Mouse (Mus musculus): ENCODE measurements around the gene B4galt3.
"Not testable (repeated sequence)": the region's sequence is repeated elsewhere in the genome, so short reads cannot be mapped to it uniquely, and the experiment has no call there.

The B4galt3 gene

DNA sequence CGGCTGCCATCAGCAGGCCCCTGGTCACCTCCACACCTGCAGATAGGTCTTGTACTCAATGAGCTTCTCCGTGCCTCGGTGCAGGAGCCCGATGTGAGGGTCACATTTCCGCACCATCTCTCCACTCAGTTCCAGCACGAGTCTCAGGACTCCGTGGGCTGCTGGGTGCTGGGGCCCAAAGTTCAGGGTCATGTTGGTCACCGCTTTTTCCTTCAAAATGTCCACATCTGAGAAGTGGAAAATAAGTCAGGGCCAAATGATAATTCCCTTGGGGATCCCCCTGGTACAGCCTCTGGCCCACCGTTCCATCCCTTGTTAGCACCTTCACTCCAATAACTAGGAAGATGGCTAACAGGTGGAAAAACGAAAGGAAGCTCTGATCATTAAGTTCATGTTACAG is 29.2 kb upstream of the B4galt3 start:
- no peak for DNase-seq

DNA sequence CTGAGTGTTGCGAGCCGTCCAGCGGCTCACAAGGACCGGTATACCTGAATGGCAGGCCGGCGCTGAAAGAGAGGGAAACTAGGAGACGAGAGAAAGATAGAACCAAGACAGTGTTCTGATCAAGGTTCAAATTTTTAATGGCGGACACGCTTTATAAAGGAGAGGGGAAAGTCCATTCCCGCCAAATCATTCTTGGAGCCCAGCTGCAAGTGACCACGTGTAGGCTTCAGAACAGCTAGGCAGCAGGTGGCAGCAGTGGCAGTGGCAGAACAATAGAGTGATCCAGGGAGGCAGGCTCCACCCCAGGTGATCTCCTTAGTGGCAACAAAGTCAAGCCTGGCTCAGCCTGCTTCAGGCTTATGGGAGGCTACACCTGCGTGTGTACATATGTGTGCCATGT is 28.2 kb upstream of the B4galt3 start:
- DNase-seq: not testable (repeated sequence)

DNA sequence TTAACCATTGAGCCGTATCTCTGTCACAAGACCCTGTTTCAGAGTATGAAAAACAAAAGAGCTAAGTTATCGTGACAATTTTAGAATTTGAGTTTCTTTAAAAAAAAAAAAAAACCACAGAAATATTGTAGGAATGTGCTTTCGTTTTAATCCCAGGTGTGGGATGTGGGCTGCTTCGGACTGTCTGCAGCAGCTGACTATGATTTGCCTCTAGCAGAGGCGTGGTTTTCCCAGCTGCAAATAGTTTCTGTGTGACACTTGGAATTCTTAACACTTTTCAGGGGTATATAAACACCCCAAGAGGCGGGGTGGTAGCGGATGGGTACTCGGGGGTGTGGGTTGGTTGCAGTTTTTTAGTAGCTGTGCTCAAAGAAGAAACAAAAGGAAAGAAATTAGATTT is 24.8 kb upstream of the B4galt3 start:
- no peak for DNase-seq

DNA sequence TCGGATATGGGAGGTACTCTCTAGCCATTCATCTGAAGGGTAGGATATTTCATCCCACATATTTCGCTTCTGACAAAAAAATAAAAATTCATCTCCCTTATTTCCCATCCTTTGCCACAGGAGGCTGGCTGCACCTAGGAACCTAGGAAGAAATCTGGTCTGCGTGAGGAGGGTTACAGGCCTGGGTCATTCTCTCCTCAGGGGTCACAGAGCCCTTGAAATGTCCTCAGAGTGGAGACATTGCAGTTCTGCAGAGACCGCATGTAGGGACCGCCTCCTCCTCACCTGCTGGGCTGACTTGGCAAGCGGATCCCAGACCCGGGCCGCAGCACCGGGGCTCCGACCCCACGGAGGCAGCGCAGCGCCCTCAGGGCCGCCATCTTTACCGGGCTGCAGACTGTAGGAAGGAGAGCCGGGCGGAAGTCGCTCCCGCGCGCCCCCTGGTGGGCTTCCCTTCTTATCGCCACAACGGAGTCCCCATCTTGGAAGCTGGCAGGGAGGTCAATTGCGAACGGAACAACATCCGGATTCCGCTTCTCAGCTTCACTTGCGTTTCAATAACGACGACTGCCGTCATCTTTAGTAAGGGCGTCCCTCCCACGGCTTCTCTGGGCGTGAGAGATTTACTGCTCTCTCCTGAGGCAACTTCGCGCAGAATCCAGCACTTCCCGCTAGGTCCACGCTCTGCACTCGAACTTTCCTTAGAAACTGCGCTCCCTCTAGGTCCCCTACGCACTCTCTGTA is 23.2 kb upstream of the B4galt3 start:
- peak; percentile 92 to 96 for DNase-seq

DNA sequence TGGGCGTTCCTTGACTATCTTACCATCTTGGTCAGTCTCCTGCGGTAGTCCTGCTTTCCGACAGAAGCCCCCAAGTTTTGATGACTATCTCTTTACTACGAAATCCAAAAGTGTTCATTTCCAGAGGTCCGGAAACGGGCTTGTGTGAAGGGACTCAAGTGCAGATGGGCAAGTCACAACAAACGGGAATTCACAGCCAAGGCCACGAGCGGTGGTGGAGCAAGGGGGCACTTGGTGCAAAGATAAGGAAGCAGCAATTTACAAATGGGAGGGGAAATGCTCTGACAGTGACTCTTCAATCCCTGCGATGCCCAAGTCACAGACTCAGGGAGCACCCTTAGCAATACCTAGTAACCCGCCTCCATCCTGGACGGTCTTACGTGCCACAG is 22.7 kb upstream of the B4galt3 start:
- no peak for DNase-seq

DNA sequence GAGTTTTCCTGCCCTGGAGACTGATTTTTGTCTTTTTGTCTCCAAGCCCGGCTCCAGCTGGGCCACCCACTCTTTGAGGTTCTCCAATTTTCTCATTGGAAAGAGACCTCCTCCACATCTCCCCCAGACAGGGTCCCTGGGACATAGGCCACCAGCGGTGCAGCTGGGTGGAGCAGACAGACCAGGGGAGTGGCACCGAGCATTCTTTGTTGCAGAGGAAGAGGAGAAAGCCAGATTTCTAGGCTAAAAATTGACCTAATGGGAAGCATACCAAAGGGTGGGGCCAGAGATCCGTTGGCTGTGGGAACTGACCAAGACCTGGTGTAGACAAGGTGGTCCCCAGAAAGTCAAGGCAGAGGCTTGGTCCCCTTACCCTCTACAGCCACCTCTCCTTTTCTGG is 22.2 kb upstream of the B4galt3 start:
- no peak for DNase-seq

DNA sequence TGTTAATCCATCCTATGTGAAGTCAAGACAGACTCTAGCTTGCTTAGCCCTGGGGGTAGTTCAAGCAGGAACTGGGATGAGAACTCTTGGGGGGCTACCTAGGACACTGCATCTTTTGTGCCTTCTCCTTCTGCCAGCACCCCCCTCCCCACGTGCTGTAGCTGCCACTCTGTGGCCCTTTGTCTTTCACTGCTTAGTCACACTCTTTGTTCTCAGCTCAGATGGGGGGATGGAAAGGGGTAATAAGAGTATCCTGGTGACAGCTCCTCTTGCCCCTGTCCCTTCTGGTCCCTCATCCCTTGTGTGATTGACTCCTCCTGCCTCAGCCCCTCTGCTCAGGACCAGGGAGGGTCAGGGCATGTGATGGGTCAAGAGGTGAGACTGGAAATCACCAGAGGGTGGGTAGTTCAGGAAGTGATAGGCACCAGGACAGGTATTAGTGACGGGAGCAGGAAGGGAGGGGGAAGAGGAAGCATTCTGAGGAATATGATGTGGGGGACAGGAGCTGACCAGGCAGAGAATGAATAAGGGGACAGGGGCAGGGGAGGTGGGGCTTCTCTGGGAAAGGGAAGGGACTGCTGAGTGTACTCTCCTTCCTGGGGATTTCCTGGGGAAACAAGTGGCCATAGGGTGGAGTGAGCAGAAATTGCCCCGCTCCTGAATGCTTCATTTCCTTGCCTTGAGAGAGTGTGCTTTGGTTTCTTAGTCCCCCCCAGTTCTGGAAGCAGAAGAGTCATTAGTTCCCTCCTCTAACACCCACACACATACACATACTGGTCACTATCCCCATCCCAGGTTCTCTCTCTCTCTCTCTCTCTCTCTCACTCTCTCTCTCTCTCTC is 21.5 kb upstream of the B4galt3 start:
- DNase-seq: no peak

DNA sequence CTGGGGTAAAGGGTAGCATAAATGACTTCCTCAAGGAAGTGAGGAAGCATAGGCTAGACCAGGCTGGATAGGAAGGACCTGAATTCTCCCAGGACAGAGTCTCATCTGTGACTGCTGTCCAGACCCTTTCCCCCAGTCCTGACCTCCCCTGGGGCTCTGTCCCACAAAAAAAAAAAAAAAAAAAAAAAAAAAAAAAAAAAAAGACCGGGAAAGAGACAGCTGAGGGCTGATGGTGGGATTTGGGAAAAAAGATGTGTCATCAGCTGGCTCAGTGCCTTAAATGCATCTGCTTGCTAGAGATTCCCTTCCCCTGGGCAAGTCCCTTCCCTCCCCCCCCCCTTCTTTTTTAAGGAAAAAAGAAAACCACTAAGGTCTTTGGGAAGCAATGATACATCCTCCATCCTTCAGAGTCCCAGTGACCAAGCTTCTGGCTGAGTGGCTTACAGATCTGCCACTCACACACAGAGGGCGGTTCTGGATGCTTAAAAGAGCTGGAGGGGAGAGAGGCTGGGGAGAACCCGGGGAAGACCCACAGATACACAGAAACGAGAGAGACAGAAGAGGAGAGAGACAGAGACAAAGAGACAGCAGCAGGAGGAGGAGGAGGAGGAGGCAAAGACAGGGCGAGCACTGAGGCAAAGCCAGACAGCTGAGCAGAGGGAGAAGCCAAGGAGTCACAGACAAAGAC is 20.1 kb upstream of the B4galt3 start, which contains the start of gene Adamts4:
Gene Adamts4, plus strand, starts transcription at position 509 of the 688 bp plus-strand sequence.
- no peak for DNase-seq

DNA sequence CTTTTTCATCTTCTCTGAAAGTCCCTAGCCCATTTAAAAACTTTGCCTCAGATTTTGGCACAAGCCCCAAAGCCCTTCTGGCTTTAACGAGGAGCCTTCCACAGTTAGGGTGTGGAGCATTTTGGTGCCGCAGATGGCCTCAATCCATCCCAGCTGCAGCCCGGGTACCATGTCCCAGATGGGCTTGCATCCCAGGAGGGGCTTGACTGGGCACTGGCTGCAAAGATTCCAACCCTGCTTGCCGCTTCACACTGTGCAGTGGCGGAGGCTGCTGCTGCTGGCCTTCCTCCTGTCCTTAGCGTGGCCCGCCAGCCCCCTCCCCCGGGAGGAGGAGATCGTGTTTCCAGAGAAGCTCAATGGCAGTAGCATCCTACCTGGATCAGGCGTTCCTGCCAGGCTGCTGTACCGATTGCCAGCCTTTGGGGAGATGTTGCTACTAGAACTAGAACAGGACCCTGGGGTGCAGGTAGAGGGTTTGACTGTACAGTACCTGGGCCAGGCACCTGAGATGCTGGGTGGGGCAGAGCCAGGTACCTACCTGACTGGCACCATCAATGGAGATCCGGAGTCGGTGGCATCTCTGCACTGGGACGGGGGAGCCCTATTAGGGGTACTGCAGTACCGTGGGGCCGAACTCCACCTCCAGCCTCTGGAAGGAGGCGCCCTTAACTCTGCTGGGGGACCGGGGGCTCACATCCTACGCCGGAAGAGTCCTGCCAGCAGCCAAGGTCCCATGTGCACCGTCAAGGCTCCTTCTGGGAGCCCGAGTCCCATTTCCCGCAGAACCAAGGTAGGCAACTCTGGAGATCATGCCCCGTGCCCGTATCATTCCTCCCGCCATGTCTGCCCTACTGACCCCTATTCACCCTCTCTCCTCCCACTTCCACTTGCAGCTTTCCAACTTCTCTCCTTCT is 19.2 kb upstream of the B4galt3 start, which contains the start of gene Ndufs2:
Gene Ndufs2, minus strand, starts transcription at position 709 of the 914 bp plus-strand sequence.
- no peak for DNase-seq

DNA sequence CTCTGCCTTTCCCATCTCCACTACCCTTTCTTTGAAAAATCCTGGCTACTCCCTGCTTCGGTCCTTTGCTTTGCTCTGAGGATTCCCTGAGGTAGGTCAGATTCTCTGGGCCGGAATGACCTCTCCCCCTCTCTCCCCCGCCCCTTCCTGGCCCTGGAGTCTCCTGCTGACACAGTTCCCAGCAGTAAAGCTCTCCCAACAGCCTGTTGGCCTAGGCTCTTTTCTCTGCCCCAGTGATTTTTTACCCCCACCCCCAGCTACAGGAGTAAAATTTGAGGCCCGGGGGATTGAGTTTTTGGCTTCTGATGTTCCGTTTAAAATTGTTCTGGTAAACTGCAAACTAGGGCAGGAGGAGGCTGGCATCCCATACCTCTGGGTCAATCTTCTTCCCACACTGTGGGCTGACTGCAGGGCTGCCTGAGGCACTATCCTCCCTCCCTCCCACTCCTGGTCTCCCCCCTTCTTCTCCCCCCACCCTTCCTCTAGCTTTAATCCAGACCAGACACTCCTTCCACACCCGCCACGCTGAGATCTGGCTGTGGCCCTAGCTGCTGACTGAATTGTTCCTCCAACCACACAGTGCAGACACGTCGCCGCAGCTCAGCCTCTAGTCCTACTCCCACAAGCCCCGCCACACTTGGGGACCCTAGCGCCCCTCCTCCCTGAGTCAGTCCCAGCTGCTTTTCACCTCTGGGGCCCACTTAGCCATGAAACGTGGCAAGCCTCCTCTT is 18.4 kb upstream of the B4galt3 start:
- no peak for DNase-seq

DNA sequence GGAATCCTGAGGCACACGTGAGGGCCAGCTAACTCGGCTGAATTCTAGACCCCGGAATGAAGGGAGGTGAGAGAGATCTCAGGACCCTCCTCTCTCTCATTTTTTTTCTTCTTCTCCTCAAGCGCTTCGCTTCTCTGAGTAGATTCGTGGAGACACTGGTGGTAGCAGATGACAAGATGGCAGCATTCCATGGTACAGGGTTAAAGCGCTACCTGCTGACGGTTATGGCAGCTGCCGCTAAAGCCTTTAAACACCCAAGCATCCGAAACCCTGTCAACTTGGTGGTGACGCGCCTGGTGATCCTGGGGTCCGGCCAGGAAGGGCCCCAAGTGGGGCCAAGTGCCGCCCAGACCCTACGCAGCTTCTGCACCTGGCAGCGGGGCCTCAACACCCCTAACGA is 17.7 kb upstream of the B4galt3 start:
- no peak for DNase-seq

DNA sequence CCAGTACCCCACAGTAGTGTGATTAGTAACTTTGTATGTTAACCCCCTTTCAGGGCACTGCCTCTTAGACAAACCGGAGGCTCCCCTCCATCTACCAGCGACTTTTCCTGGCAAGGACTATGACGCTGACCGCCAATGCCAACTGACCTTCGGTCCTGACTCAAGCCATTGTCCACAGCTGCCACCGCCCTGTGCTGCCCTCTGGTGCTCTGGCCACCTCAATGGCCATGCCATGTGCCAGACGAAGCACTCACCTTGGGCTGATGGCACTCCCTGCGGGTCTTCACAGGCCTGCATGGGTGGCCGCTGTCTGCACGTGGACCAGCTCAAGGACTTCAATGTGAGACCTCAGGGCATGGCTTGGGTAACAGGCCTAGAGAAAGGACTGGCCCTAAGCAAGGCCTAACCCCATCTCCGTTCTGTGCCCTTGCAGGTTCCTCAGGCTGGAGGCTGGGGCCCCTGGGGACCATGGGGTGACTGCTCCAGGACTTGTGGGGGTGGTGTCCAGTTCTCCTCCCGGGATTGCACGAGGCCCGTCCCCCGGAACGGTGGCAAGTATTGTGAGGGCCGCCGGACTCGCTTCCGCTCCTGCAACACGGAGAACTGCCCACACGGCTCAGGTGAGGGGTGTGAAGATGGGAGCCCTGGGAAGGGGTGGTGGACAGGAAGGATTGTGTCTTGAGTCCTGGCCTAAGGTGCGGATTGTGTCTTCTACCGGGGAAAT is 13.9 kb upstream of the B4galt3 start:
- no peak for DNase-seq

DNA sequence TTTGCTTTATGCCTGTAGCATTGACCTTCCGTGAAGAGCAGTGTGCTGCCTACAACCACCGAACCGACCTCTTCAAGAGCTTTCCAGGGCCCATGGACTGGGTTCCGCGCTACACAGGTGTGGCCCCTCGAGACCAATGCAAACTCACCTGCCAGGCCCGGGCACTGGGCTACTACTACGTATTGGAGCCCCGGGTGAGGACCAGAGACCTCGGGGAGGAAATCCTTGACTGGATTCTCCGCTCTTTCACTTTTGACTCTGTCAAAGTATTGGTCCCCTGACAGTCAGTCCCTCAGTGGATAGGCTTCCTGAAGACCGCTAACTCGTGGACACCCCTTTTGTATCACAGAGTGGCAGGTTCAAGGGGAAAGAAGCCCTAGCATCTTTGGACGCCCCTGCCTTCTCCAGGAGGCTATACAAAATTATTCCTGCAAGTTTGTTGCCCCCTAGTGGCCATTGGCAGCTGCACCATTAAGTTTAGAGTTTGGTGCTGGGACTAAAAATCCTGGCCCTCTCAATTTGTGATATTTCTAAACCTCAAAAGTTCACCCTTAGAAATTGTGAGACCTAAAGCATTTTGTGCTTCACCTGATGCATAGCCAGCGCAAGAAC is 13.1 kb upstream of the B4galt3 start:
- DNase-seq: peak in 1 of 2 experiments; percentile 56

DNA sequence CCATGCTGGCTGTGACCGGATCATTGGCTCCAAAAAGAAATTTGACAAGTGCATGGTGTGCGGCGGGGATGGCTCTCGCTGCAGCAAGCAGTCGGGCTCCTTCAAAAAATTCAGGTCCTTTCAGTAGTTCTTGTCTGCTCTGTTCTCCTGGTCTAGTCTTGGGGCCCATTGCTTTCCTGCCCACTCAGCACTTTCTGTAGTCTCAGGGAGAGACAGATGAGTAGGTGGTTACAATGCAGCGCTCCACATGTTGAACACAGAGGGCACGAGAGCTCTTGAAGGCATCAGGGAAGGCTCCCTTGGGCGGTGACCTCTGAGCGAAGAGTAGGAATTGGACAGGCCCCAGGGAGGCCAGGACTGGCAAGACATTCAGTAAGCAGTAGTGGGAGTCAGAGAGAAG is 12.3 kb upstream of the B4galt3 start:
- no peak for DNase-seq

DNA sequence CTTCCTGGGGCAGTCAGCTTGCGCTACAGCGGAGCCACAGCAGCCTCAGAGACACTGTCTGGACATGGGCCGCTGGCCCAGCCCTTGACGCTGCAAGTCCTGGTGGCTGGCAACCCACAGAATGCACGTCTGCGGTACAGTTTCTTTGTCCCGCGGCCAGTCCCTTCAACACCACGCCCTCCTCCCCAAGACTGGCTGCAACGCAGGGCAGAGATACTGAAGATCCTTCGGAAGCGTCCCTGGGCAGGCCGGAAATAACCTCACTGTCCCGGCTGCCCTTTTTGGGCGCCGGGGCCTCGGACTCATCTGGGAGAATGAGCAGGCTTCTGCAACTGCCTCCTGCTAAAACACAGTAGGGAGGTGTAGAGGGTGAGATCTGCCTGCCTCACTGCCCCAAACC is 11.2 kb upstream of the B4galt3 start:
- no peak for DNase-seq

DNA sequence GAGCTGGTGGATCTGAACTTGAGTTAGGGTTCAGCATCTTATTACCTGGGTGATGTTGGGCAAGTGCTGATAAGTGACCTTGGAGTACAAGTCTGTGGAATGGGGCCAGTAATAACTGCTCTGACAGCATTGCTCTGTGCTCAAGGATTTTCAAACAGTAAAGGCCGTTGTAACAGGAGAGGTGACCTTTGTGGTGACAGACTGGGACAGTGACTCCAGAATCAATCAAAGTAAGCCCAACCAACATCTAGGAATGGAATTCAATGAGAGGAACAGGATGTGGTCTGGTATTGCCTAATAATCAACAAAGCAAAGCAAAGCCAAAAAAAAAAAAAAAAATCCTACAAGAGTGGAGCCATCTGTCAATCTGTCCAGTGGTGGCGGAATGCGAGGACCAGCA is 9.8 kb upstream of the B4galt3 start:
- no peak for DNase-seq

DNA sequence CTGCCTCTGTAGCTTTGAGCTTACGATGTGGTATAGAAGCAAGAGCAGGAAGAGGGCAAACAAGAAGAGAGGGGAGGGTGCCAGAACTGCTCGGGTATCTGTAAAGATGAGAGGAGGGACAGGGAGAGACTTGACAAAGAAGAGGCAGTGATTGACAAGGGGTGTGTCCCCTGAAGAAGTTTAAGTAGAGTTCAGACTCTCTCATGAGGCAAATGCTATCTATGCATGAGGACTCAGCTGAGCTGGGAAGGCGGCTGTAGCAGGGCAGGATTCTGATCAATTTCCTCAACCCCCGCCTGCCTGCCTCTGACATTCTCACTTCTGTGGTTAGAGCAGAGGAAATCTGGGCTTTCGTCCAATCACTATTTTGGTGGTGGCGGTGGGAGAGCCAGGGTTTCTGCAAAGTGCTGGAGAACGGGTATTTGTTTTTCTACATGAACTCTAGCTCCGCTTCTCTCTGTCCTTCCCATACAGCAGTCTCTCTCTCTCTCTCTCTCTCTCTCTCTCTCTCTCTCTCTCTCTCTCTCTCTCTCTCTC is 7.5 kb upstream of the B4galt3 start:
- no peak for DNase-seq

DNA sequence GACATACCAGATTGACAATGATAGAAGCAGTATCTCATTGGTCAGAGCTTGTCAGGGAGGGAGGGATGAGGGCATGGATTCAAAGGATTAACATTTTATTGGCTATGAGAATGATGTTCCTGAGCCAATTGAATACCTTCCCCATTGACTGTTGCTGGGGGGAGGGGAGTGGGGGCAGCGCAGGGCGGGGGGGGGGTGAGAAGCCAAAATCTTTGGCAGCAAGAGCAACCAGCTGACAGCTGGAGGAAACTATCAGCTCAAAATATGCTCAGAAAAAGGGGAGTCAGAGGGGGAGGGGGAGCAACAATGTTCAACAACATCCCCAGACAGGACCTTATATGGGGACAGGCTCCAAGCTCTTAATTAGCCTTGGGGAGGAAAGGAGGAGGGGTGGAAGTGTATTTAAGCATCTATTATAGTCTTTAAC is 6.9 kb upstream of the B4galt3 start:
- no peak for DNase-seq

DNA sequence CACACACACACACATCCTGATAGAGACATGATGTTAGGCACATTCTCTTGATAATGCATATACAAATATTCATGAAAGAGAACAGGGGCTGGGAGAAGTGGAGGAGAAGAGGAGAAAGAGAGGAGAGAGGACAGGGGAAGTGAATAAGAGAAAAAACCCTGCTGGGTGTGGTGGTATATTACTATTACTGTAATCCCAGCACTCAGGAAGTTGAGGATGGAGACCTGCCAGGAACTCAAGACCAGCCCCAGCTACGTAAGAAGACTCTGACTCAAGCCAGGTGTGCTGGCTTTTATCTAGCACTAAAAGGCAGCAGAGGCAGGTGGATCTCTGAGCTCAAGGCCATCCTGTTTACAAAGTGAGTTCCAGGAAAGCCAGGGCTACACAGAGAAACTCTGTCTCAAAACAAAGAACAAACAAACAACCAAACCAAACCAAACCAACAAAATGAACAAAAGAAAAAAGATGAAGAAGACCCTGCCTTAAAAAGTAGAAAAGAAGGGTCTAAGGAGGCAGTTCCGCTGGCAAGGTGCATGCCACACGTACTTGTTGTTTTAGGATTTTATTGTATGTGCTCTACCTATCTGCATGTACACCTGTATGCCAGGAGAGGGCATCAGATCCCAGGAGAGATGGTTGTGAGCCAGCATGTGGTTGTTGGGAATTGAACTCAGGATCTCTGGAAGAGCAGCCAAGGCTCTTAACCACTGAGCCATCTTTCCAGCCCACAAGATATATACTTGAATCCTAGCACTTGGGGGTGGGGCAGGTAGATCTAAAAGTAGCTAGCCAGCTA is 6.3 kb upstream of the B4galt3 start:
- DNase-seq: no peak

Data from spleen, adult 18-20 months (tissue).